Mouse (Mus musculus) heart, embryonic 14.5 days (tissue): Measurements from ENCODE around the gene Scaf8. TPM values are rescaled to one million over a fixed set of nuclear protein-coding genes. Genes with fewer than 3 reads are reported as not detected.

Experiments used
- ATAC-seq: fragments of 200-750 bp; cut with Nextera tagmentation; 2 replicates; pipeline ENCODE4 v1.8.0; 2017; ENCODE audit warnings: low read depth, moderate TSS enrichment; ENCODE audit not compliant: insufficient number of reproducible peaks, insufficient read depth, low FRiP score
- H3K27ac ChIP-seq, 2 experiments: fragments of 200-500 bp in 1 of 2; fragments of 300-500 bp in 1 of 2; sonication (generic) in 1 of 2; replicated peaks in 1 of 2; 2 replicates each; pipeline ENCODE4 v1.5.1; 2012 to 2014; ENCODE audit warnings: low read depth in 2 of 2, low read length in 2 of 2, control low read depth in 1 of 2, mild to moderate bottlenecking in 1 of 2, mixed read lengths in 1 of 2; ENCODE audit not compliant: control insufficient read depth in 1 of 2, insufficient read depth in 1 of 2
- H3K27me3 ChIP-seq: fragments of 300-500 bp; sonication (generic); 2 replicates; pipeline ENCODE4 v1.6.1; 2014; ENCODE audit warnings: mild to moderate bottlenecking, low read length, control low read depth; ENCODE audit not compliant: control insufficient read depth, insufficient read depth
- H3K36me3 ChIP-seq: fragments of 300-500 bp; sonication (generic); 2 replicates; pipeline ENCODE4 v1.6.1; 2014; ENCODE audit warnings: mild to moderate bottlenecking, control low read depth, low read length, mixed read lengths; ENCODE audit not compliant: control insufficient read depth, insufficient read depth
- H3K4me1 ChIP-seq, 2 experiments: fragments of 200-500 bp in 1 of 2; fragments of 300-500 bp in 1 of 2; sonication (generic) in 1 of 2; 2 replicates each; pipeline ENCODE4 v1.6.1; 2012 to 2014; ENCODE audit warnings: low read length in 2 of 2, control low read depth in 1 of 2, mixed read lengths in 1 of 2; ENCODE audit not compliant: control insufficient read depth in 2 of 2, insufficient read depth in 2 of 2
- H3K4me2 ChIP-seq: fragments of 300-500 bp; sonication (generic); 2 replicates; pipeline ENCODE4 v1.6.1; 2014; ENCODE audit warnings: mild to moderate bottlenecking, low read length
- H3K4me3 ChIP-seq, 2 experiments: fragments of 200-500 bp in 1 of 2; fragments of 300-500 bp in 1 of 2; sonication (generic) in 1 of 2; 2 replicates each; pipeline ENCODE4 v1.5.1; 2012 to 2014; ENCODE audit warnings: low read length in 2 of 2, mild to moderate bottlenecking in 2 of 2, control low read depth in 1 of 2, low read depth in 1 of 2, moderate library complexity in 1 of 2; ENCODE audit not compliant: control insufficient read depth in 1 of 2, insufficient read depth in 1 of 2
- H3K9ac ChIP-seq: fragments of 300-500 bp; sonication (generic); 2 replicates; pipeline ENCODE4 v1.6.1; 2014; ENCODE audit warnings: mild to moderate bottlenecking, low read length
- H3K9me3 ChIP-seq: fragments of 300-500 bp; sonication (generic); 2 replicates; pipeline ENCODE4 v1.6.1; 2016; ENCODE audit warnings: low read length, control low read depth; ENCODE audit not compliant: control insufficient read depth
- WGBS: fragments of 180-500 bp; shearing (Covaris S2); extraction: QIAGEN DNeasy Blood & Tissue Kit; methylation state at CpG from one replicate; pipeline ENCODE4 v1.1.7; 2014; 5-methylcytosine and 5-hydroxymethylcytosine counted together
- polyA plus RNA-seq: library from polyadenylated mRNA; unstranded; fragments of >200 nt; fragmentation: Nextera tagmentation; extraction: Ambion mirVana; gene quantifications from 2 replicates; pipeline ENCODE4 v1.2.1, GENCODE M21; 2014

Gene Scaf8
- polyA plus RNA-seq, 1 experiment from 2014 or later = 16.8 TPM

- Histone ChIP-seq H3K9ac (no peak overlapping the region), H3K4me1 (peaks cover 0 to 15% of the 10 kb centered on the region in 2 experiments; a peak in 2 of 4 replicates), H3K4me2 (no peak overlapping the region), H3K4me3 (no peak overlapping the region), H3K27me3 (no peaks in the 10 kb centered on the region), H3K27ac (no peak overlapping the region), H3K9me3 (no peaks in the 10 kb centered on the region), H3K36me3 (peaks cover 4% of the 10 kb centered on the region; the same call in 1 of the 2 replicates)
- no peak for ATAC-seq
- WGBS = 58% methylated on average over 3 of the region's 3 CpGs
Observed at GRCm38 (mm10) chr17:3223721-3224120, 108.9 kb downstream of the Scaf8 start.

GRCm38 (mm10) chr17:3224383-3225106, 109.8 kb downstream of the Scaf8 start:
- Histone ChIP-seq H3K36me3 (peaks cover 4% of the 10 kb centered on the region; the same call in 1 of the 2 replicates), H3K27ac (no peak overlapping the region), H3K4me1 (peaks cover 0 to 9% of the 10 kb centered on the region in 2 experiments; a peak in 1 of 4 replicates), H3K9me3 (no peaks in the 10 kb centered on the region), H3K9ac (no peak overlapping the region), H3K27me3 (no peaks in the 10 kb centered on the region), H3K4me2 (no peak overlapping the region), H3K4me3 (no peak overlapping the region)
- no peak for ATAC-seq
- WGBS = 48% methylated on average over 4 of the region's 4 CpGs

GRCm38 (mm10) chr17:3230231-3231000, 115.6 kb downstream of the Scaf8 start:
- ATAC-seq = peak; percentile 68
- Histone ChIP-seq H3K9ac (no peak overlapping the region), H3K9me3 (no peaks in the 10 kb centered on the region), H3K27ac (no peak overlapping the region), H3K4me2 (peak overlapping the region; percentile 55), H3K4me3 (peak overlapping the region; percentile 5 to 24; a peak in 1 of 4 replicates), H3K36me3 (peaks cover 24% of the 10 kb centered on the region; the same call in 1 of the 2 replicates), H3K4me1 (0 out of 4 replicates have a peak, but pooled peaks cover 0 to 2% of the 10 kb centered on the region in 2 experiments), H3K27me3 (no peaks in the 10 kb centered on the region)
- WGBS = 53% methylated on average over 17 of the region's 17 CpGs

- no peaks in the 10 kb centered on the region for H3K9me3 ChIP-seq
- no peak overlapping the region for H3K4me3 ChIP-seq
- peaks cover 28% of the 10 kb centered on the region for H3K36me3 ChIP-seq
- no peak overlapping the region for H3K27ac ChIP-seq
- H3K9ac ChIP-seq = no peak overlapping the region
- 0 out of 4 replicates have a peak, but pooled peaks cover 0 to 2% of the 10 kb centered on the region in 2 experiments for H3K4me1 ChIP-seq
- no peak for ATAC-seq
- WGBS = 60% methylated on average over 5 of the region's 5 CpGs
- H3K27me3 ChIP-seq = no peaks in the 10 kb centered on the region
- no peak overlapping the region for H3K4me2 ChIP-seq
Observed at GRCm38 (mm10) chr17:3232626-3233025, 117.9 kb downstream of the Scaf8 start.

- no peaks in the 10 kb centered on the region for H3K36me3 ChIP-seq
- H3K9ac ChIP-seq = no peak overlapping the region
- no peak overlapping the region for H3K27ac ChIP-seq
- ATAC-seq = no peak
- no peaks in the 10 kb centered on the region for H3K9me3 ChIP-seq
- H3K4me2 ChIP-seq = no peak overlapping the region
- 86% methylated on average over 3 of the region's 3 CpGs for WGBS
- no peak overlapping the region for H3K4me3 ChIP-seq
- H3K27me3 ChIP-seq = no peaks in the 10 kb centered on the region
- peaks cover 16 to 47% of the 10 kb centered on the region in 2 experiments for H3K4me1 ChIP-seq
Observed at GRCm38 (mm10) chr17:3243672-3244071, 128.9 kb downstream of the Scaf8 start.

GRCm38 (mm10) chr17:3244881-3245739, 130.3 kb downstream of the Scaf8 start:
- Histone ChIP-seq H3K4me3 (no peak overlapping the region), H3K36me3 (no peaks in the 10 kb centered on the region), H3K27me3 (no peaks in the 10 kb centered on the region), H3K9me3 (no peaks in the 10 kb centered on the region), H3K27ac (0 out of 4 replicates have a peak overlapping the region, but pooled peaks of 1 of the 2 experiments have one; percentile 1), H3K4me2 (no peak overlapping the region), H3K9ac (peak overlapping the region; percentile 17; the same call in 1 of the 2 replicates), H3K4me1 (peaks cover 19 to 53% of the 10 kb centered on the region in 2 experiments)
- 52% methylated on average over 8 of the region's 8 CpGs for WGBS
- no peak; the same call in 1 of the 2 replicates for ATAC-seq
